21 mouse cellular contexts compared by ENCODE assay signal in genomic region chr10:69804613-69805012, GRCm38 (mm10).
A peak's percentile ranks its signal among the peaks of the same experiment; 100 is the strongest.
DNase-seq lines count a peak whose midpoint lies in the region; ATAC-seq lines count a peak whose summit lies in the region.
"Had no signal": no experiment of that assay in that cellular context is flagged by ENCODE, and none has a peak within 500 bp of the region (broad histone marks: within the 10 kb centered on the region; RNA-seq: fewer than 3 reads in every experiment).

No protein-coding gene starts in this region.

- H3K9ac ChIP-seq in forebrain, embryonic 13.5 days, result no peak overlapping the region
- H3K9ac ChIP-seq in forebrain, embryonic 12.5 days, result no peak overlapping the region
- no peak overlapping the region for H3K9ac ChIP-seq in heart, embryonic 13.5 days
- H3K9ac ChIP-seq in midbrain, embryonic 15.5 days, result no peak overlapping the region; the same call in 1 of the 2 replicates
- H3K9ac ChIP-seq: embryonic facial prominence, embryonic 12.5 days; heart, embryonic 12.5 days; hindbrain, embryonic 12.5 days; liver, embryonic 14.5 days; lung, embryonic 14.5 days had no signal

- peaks cover 17% of the 10 kb centered on the region for H3K4me1 ChIP-seq in forebrain, embryonic 13.5 days
- H3K4me1 ChIP-seq in forebrain, embryonic 12.5 days, result peaks cover 9% of the 10 kb centered on the region; the same call in 1 of the 2 replicates
- H3K4me1 ChIP-seq in heart, embryonic 13.5 days, result peaks cover 11% of the 10 kb centered on the region
- peaks cover 29% of the 10 kb centered on the region for H3K4me1 ChIP-seq in midbrain, embryonic 15.5 days
- peaks cover 15% of the 10 kb centered on the region for H3K4me1 ChIP-seq in midbrain, embryonic 10.5 days
- H3K4me1 ChIP-seq: embryonic facial prominence, embryonic 12.5 days had no signal

- WGBS in forebrain, embryonic 13.5 days, result 64% methylated on average over 6 of the region's 6 CpGs
- 62% methylated on average over 6 of the region's 6 CpGs for WGBS in forebrain, embryonic 12.5 days
- WGBS in heart, embryonic 13.5 days, result 71% methylated on average over 6 of the region's 6 CpGs
- 56% methylated on average over 6 of the region's 6 CpGs for WGBS in midbrain, embryonic 15.5 days
- 66% methylated on average over 6 of the region's 6 CpGs for WGBS in midbrain, embryonic 10.5 days

- DNase-seq in heart, postnatal 14 days, result no peak
- DNase-seq in midbrain, embryonic 10.5 days (ENCODE audit: low spot score), result no peak
- peak; percentile 90 for DNase-seq in telencephalon, adult 2 months (ENCODE audit: low read depth, low spot score)
- DNase-seq in kidney, postnatal 4 days, result no peak
- DNase-seq: adrenal gland, postnatal 14 days; cerebellum, adult 9-11 months; gastrocnemius, postnatal 14 days; heart, adult 18-20 months; kidney, adult 18-20 months; lung, embryonic 14.5 days; right cerebral cortex, postnatal 25 days; spleen, adult 18-20 months had no signal

- no peaks in the 10 kb centered on the region for H3K9me3 ChIP-seq in forebrain, embryonic 13.5 days (replicated peaks)
- no peaks in the 10 kb centered on the region for H3K9me3 ChIP-seq in forebrain, embryonic 12.5 days
- H3K9me3 ChIP-seq in heart, embryonic 13.5 days, result no peaks in the 10 kb centered on the region
- no peaks in the 10 kb centered on the region for H3K9me3 ChIP-seq in midbrain, embryonic 15.5 days
- H3K9me3 ChIP-seq in midbrain, embryonic 10.5 days (replicated peaks), result no peaks in the 10 kb centered on the region
- H3K9me3 ChIP-seq: embryonic facial prominence, embryonic 12.5 days; hindbrain, embryonic 12.5 days had no signal

- no peaks in the 10 kb centered on the region for H3K27me3 ChIP-seq in forebrain, embryonic 13.5 days
- H3K27me3 ChIP-seq in forebrain, embryonic 12.5 days, result no peaks in the 10 kb centered on the region
- H3K27me3 ChIP-seq in heart, embryonic 13.5 days (replicated peaks), result no peaks in the 10 kb centered on the region
- H3K27me3 ChIP-seq in midbrain, embryonic 15.5 days (replicated peaks), result no peaks in the 10 kb centered on the region
- H3K27me3 ChIP-seq in midbrain, embryonic 10.5 days (ENCODE audit: low read depth, poor library complexity, severe bottlenecking), result no peaks in the 10 kb centered on the region
- H3K27me3 ChIP-seq: embryonic facial prominence, embryonic 12.5 days; heart, embryonic 12.5 days; hindbrain, embryonic 12.5 days had no signal

- H3K4me3 ChIP-seq in forebrain, embryonic 13.5 days, result no peak overlapping the region
- no peak overlapping the region for H3K4me3 ChIP-seq in forebrain, embryonic 12.5 days (replicated peaks)
- no peak overlapping the region for H3K4me3 ChIP-seq in heart, embryonic 13.5 days
- H3K4me3 ChIP-seq in midbrain, embryonic 15.5 days, result no peak overlapping the region
- no peak overlapping the region for H3K4me3 ChIP-seq in midbrain, embryonic 10.5 days
- H3K4me3 ChIP-seq: embryonic facial prominence, embryonic 12.5 days; heart, embryonic 12.5 days; hindbrain, embryonic 12.5 days had no signal

- intact Hi-C loops in heart, postnatal 14 days (cut with DNase I), result no loop called here

- H3K36me3 ChIP-seq in forebrain, embryonic 13.5 days (ENCODE audit: poor library complexity, severe bottlenecking), result peaks cover 8% of the 10 kb centered on the region
- H3K36me3 ChIP-seq in forebrain, embryonic 12.5 days (replicated peaks), result 0 out of 2 replicates have a peak, but pooled peaks cover 5% of the 10 kb centered on the region
- peaks cover 21% of the 10 kb centered on the region for H3K36me3 ChIP-seq in heart, embryonic 13.5 days
- no peaks in the 10 kb centered on the region; the same call in 1 of the 2 replicates for H3K36me3 ChIP-seq in midbrain, embryonic 15.5 days (replicated peaks)
- no peaks in the 10 kb centered on the region for H3K36me3 ChIP-seq in midbrain, embryonic 10.5 days

- peak overlapping the region; percentile 25; the same call in 1 of the 2 replicates for H3K27ac ChIP-seq in forebrain, embryonic 13.5 days
- no peak overlapping the region for H3K27ac ChIP-seq in forebrain, embryonic 12.5 days
- 0 out of 2 replicates have a peak overlapping the region, but pooled peaks have one; percentile 12 for H3K27ac ChIP-seq in heart, embryonic 13.5 days (replicated peaks)
- H3K27ac ChIP-seq in midbrain, embryonic 15.5 days, result peak overlapping the region; percentile 59; the same call in 1 of the 2 replicates
- H3K27ac ChIP-seq in midbrain, embryonic 10.5 days (replicated peaks), result no peak overlapping the region
- H3K27ac ChIP-seq: embryonic facial prominence, embryonic 12.5 days; hindbrain, embryonic 12.5 days; liver, embryonic 14.5 days had no signal

- no peak overlapping the region for H3K4me2 ChIP-seq in forebrain, embryonic 13.5 days
- no peak overlapping the region for H3K4me2 ChIP-seq in forebrain, embryonic 12.5 days
- H3K4me2 ChIP-seq in heart, embryonic 13.5 days, result no peak overlapping the region
- H3K4me2 ChIP-seq in midbrain, embryonic 15.5 days, result no peak overlapping the region
- H3K4me2 ChIP-seq: embryonic facial prominence, embryonic 12.5 days; heart, embryonic 12.5 days; hindbrain, embryonic 12.5 days; lung, embryonic 14.5 days had no signal

- ATAC-seq in forebrain, embryonic 13.5 days, result no peak
- ATAC-seq in forebrain, embryonic 12.5 days (ENCODE audit: low FRiP score), result no peak
- no peak for ATAC-seq in heart, embryonic 13.5 days (ENCODE audit: extremely low read depth, insufficient number of reproducible peaks, low FRiP score, low TSS enrichment)
- no peak; the same call in 1 of the 2 replicates for ATAC-seq in midbrain, embryonic 15.5 days (replicated peaks)
- ATAC-seq: inflammation-experienced regulatory T-cells, adult 6 months had no signal

Comparison
In these comparisons a context has a peak if more than half of its experiments do, and no peak if none do; other contexts are left out.
1. H3K27ac ChIP-seq: peak in forebrain, embryonic 13.5 days (single experiment), heart, embryonic 13.5 days (single experiment) and midbrain, embryonic 15.5 days (single experiment); none in forebrain, embryonic 12.5 days (single experiment) and midbrain, embryonic 10.5 days (single experiment).